Mouse (Mus musculus) cortical plate, adult 2 months (tissue): ENCODE results near the gene Arhgef10l.

Source experiments
- CTCF ChIP-seq: fragments of 200-500 bp; IDR thresholded peaks from 2 replicates; pipeline ENCODE4 v1.5.1; 2011; ENCODE audit warnings: mild to moderate bottlenecking, control low read depth, low read length; ENCODE audit not compliant: insufficient read depth; ENCODE audit errors: extremely low read depth
- POLR2A ChIP-seq: fragments of 200-500 bp; IDR thresholded peaks from 2 replicates; pipeline ENCODE4 v1.6.1; 2011; ENCODE audit warnings: mild to moderate bottlenecking, low read length, control low read depth; ENCODE audit not compliant: insufficient read depth; ENCODE audit errors: extremely low read depth

GRCm38 (mm10) chr4:140581730-140582389 lies 84.0 kb downstream of the Arhgef10l start:
- TF ChIP-seq POLR2A, result no peak
- TF ChIP-seq CTCF, result no peak
